Mouse (Mus musculus) olfactory bulb, adult 2 months (tissue): ENCODE results near the gene Zfp90.

ENCODE experiments used
- CTCF ChIP-seq: fragments of 200-500 bp; IDR thresholded peaks from 2 replicates; pipeline ENCODE4 v1.5.1; 2012; ENCODE audit warnings: low read depth, mild to moderate bottlenecking, low read length, moderate library complexity; ENCODE audit not compliant: insufficient read depth
- POLR2A ChIP-seq: fragments of 200-500 bp; IDR thresholded peaks from 2 replicates; pipeline ENCODE4 v1.6.1; 2012; ENCODE audit warnings: mild to moderate bottlenecking, low read depth, low read length, moderate library complexity; ENCODE audit not compliant: insufficient read depth

DNA sequence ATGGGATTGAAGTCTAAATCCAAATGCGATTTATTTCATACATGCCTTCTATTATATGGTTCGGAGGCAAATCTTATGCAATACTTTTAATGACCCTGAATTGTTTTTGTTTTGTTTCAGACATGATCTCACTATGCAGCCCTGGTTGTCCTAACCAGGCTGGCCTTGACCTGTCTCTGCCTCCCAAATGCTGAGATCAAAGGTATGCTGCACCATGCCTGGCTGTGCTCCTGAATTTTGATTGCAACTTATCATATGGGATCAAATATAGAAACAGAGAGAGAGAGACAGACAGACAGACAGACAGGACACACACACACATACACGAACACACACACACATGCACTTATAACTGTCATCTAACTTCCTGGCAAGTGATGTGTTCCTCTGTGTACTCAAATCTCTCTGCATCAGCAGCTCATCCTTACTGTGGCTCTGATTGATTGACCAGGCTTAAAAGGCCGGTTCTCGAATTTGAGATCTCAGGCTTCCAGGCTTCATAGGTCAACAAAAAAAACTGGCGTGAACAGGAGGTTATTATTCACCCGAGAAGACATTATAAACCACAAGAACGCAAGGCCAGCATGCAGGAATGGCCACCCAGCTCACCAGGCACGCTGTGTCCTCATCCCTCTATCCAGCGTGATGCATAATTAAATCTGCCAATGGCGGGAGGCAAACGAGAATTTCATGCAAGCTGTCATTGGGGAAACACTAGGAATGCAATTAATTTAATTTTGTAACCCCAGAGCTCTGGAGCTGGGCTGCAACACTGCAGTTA, 37.8 kb downstream of the Zfp90 start:
- TF ChIP-seq CTCF (no peak), POLR2A (no peak)
